Mouse (Mus musculus) erythroblast, adult 5-6 weeks (primary cell): ENCODE results near the gene Adat3. TPM values are rescaled to one million over a fixed set of nuclear protein-coding genes. Genes with fewer than 3 reads are reported as not detected.
"Not testable (repeated sequence)": the region's sequence is repeated elsewhere in the genome, so short reads cannot be mapped to it uniquely, and the experiment has no call there.

Source experiments
- ATAC-seq: replicated peaks from 2 replicates; pipeline ENCODE4 v1.8.0; 2016; ENCODE audit warnings: moderate number of reproducible peaks, mild to moderate bottlenecking, moderate TSS enrichment, inconsistent platforms; ENCODE audit not compliant: poor library complexity, low FRiP score, severe bottlenecking
- total RNA-seq, 2 experiments: library from RNA; stranded (forward) in 1 of 2; stranded (reverse) in 1 of 2; fragments of 150-400 nt in 1 of 2; fragments of 200-764, 138-1000 nt in 1 of 2; gene quantifications; 2 replicates each; pipeline versions ENCODE4 v1.2.3 to v1.2.4; 2015 to 2017; ENCODE audit warnings: low replicate concordance in 2 of 2

Gene Adat3
- total RNA-seq, 2 experiments from 2014 or later, result 0.94 TPM; not detected in 1

DNA sequence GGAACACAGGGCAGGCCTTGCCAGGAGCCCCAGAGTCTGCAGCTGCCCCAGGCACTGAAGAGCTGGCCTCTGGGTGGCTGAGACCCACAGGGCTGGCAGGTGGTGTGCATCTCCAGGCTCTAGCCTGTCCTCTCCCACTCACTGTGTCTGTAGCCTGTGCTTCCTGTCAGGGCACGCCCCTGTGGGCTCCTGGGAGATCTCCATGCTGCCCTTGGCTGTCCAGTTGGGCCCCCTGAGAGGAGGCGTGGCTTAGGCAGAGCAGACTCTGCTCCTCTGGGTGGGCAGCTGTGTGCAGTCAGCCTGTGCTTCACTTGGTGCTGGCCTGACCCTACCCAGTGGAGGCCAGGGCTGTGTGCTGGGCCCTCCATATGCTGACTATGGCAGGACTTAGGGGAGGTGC lies 25.0 kb downstream of the Adat3 start:
- ATAC-seq, result no peak

DNA sequence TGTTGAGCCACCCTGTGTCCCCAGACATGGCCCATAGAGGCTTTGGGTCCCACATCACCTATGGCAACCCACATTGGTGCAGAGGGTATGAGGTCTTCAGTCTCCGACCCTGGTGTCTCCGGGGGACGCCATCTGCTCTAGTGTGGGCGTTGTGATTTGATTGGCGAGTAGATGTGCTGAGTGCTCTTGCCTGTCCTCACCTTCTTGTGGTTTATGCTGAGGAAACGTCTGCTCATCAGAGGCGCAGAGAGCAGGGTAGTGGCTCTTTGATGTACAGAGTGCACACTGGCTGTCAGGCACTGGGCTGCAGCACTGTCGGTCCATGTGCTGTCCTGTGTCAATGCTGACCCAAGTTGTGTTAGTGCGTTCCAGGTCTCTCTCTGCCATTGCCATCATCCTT lies 26.2 kb downstream of the Adat3 start:
- no peak for ATAC-seq

DNA sequence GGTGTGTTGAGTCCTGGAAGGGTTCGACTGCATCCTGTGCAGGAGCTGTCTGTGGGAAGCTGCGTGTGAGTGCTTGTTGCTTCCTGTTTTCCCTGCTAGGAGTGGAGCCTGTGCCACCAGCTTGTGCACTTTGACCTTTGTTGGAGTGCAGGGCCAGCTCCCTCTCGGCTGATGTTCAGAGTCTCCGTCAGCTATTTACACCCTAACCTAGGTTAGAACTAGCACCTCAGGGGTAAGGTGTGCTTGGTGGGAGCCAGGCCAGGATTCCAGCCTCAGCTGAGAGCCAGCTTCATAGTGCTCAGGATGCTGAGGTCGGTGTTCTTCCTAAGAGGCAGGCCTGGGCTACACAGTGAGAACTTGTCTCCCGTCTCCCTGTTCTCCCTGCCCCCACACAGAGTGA lies 32.7 kb downstream of the Adat3 start:
- no peak for ATAC-seq

DNA sequence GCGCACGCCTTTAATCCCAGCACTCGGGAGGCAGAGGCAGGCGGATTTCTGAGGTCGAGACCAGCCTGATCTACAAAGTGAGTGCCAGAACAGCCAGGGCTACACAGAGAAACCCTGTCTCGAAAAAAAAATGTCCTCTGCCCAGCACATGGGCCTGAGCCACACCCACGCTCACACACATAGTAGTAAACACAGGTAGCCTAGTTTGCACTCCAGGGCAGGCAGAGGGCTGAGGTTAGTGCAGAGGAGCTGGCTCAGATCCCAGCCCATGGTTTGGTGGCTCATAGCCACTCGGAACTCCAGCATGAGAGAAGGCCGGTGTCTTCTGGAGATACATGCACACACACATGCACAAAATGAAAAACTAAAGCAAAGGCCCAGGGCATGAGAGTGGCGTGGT lies 44.3 kb downstream of the Adat3 start:
- no peak for ATAC-seq

DNA sequence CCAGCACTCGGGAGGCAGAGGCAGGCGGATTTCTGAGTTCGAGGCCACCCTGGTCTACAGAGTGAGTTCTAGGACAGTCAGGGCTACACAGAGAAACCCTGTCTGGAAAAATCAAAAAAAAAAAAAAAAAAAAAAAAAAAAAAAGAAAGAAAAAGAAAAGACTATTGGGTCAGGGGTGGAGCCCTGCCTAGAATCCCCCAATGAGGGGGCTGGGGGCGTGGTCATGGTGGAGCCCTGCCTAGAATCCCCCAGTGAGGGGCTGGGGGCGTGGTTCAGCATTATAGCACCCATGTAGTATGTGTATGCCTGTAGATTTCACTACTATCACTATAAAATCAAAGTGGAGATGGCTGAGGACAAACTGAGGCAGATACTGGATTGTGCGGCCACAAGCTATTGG lies 47.2 kb downstream of the Adat3 start:
- not testable (repeated sequence) for ATAC-seq

- no peak for ATAC-seq
These were observed 47.7 kb downstream of the Adat3 start for GRCm38 (mm10) chr10:80650392-80650791.

- ATAC-seq, result no peak
These were observed 50.6 kb downstream of the Adat3 start for GRCm38 (mm10) chr10:80653156-80653720.

DNA sequence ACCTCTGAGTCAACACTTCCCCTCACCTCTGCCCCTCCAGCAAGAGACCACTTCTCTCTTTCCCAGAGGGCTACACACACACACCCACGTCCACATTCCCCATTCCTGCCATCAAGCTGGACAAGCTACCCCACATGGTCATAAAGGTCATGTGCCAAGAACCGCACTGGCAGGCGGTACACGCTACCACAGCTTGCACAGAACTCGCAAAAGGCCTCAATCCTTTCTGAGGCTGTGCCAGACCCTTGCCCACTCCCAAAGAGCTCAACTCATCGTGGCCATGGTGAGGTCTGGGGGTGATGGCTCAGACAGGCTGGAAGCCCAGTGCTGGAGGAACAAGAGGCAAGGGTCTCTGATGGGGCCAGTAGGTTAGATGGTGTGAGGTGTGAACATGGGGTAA lies 52.2 kb downstream of the Adat3 start:
- no peak for ATAC-seq

GRCm38 (mm10) chr10:80655406-80656129 lies 52.9 kb downstream of the Adat3 start:
- no peak for ATAC-seq

- ATAC-seq, result peak; percentile 67
These were observed 53.6 kb downstream of the Adat3 start for GRCm38 (mm10) chr10:80656130-80656862.

GRCm38 (mm10) chr10:80656863-80657623 lies 54.4 kb downstream of the Adat3 start, which contains the start of gene Btbd2:
Gene Btbd2, minus strand, starts transcription at chr10:80657071.
- ATAC-seq, result peak; percentile 32

Other genes starting within 250 kb of the Adat3 start
- gene Plk5, start 246.4 kb upstream of the Adat3 start, total RNA-seq (2015; ENCODE audit: low replicate concordance), result not detected in 2 replicates
- not detected in 2 replicates for gene Plk5, start 246.4 kb upstream of the Adat3 start, total RNA-seq (2017; ENCODE audit: low replicate concordance)
- 1.5 TPM in 1 of 2 replicates, not detected in the other for gene Mex3d, start 215.2 kb upstream of the Adat3 start, total RNA-seq (2015; ENCODE audit: low replicate concordance)
- gene Mex3d, start 215.2 kb upstream of the Adat3 start, total RNA-seq (2017; ENCODE audit: low replicate concordance), result 0.51 and 0.70 TPM in 2 replicates
- 11.9 and 38.4 TPM in 2 replicates for gene Mbd3, start 203.3 kb upstream of the Adat3 start, total RNA-seq (2015; ENCODE audit: low replicate concordance)
- 10.5 and 21.3 TPM in 2 replicates for gene Mbd3, start 203.3 kb upstream of the Adat3 start, total RNA-seq (2017; ENCODE audit: low replicate concordance)
- 38.2 and 42.4 TPM in 2 replicates for gene Uqcr11, start 196.1 kb upstream of the Adat3 start, total RNA-seq (2015; ENCODE audit: low replicate concordance)
- gene Uqcr11, start 196.1 kb upstream of the Adat3 start, total RNA-seq (2017; ENCODE audit: low replicate concordance), result 56.0 and 60.8 TPM in 2 replicates
- gene Tcf3, start 169.2 kb upstream of the Adat3 start, total RNA-seq (2015; ENCODE audit: low replicate concordance), result 30.7 and 31.1 TPM in 2 replicates
- 27.9 and 39.6 TPM in 2 replicates for gene Tcf3, start 169.2 kb upstream of the Adat3 start, total RNA-seq (2017; ENCODE audit: low replicate concordance)
- gene Onecut3, start 108.0 kb upstream of the Adat3 start, total RNA-seq (2015; ENCODE audit: low replicate concordance), result not detected in 2 replicates
- gene Onecut3, start 108.0 kb upstream of the Adat3 start, total RNA-seq (2017; ENCODE audit: low replicate concordance), result not detected in 2 replicates
- gene Atp8b3, start 63.8 kb upstream of the Adat3 start, total RNA-seq (2015; ENCODE audit: low replicate concordance), result not detected in 2 replicates
- 0.43 TPM in 1 of 2 replicates, not detected in the other for gene Atp8b3, start 63.8 kb upstream of the Adat3 start, total RNA-seq (2017; ENCODE audit: low replicate concordance)
- 18.0 and 20.2 TPM in 2 replicates for gene Rexo1, start 41.3 kb upstream of the Adat3 start, total RNA-seq (2015; ENCODE audit: low replicate concordance)
- 10.7 and 12.0 TPM in 2 replicates for gene Rexo1, start 41.3 kb upstream of the Adat3 start, total RNA-seq (2017; ENCODE audit: low replicate concordance)
- 0.96 and 1.0 TPM in 2 replicates for gene Klf16, start 25.6 kb upstream of the Adat3 start, total RNA-seq (2015; ENCODE audit: low replicate concordance)
- gene Klf16, start 25.6 kb upstream of the Adat3 start, total RNA-seq (2017; ENCODE audit: low replicate concordance), result 2.3 and 4.2 TPM in 2 replicates
- gene Abhd17a, start 12.5 kb upstream of the Adat3 start, total RNA-seq (2015; ENCODE audit: low replicate concordance), result 23.6 and 66.1 TPM in 2 replicates
- gene Abhd17a, start 12.5 kb upstream of the Adat3 start, total RNA-seq (2017; ENCODE audit: low replicate concordance), result 2.0 and 7.7 TPM in 2 replicates
- 7.3 and 14.0 TPM in 2 replicates for gene Scamp4, start within 50 bp of the Adat3 start, total RNA-seq (2015; ENCODE audit: low replicate concordance)
- gene Scamp4, start within 50 bp of the Adat3 start, total RNA-seq (2017; ENCODE audit: low replicate concordance), result 2.6 and 3.1 TPM in 2 replicates
- 0.21 TPM in 1 of 2 replicates, not detected in the other for gene Gm49322, start 3.1 kb downstream of the Adat3 start, total RNA-seq (2015; ENCODE audit: low replicate concordance)
- not detected in 2 replicates for gene Gm49322, start 3.1 kb downstream of the Adat3 start, total RNA-seq (2017; ENCODE audit: low replicate concordance)
- 25.5 and 25.6 TPM in 2 replicates for gene Csnk1g2, start 20.0 kb downstream of the Adat3 start, total RNA-seq (2015; ENCODE audit: low replicate concordance)
- gene Csnk1g2, start 20.0 kb downstream of the Adat3 start, total RNA-seq (2017; ENCODE audit: low replicate concordance), result 28.2 and 28.9 TPM in 2 replicates
- 5.6 and 6.1 TPM in 2 replicates for gene Btbd2, start 54.2 kb downstream of the Adat3 start, total RNA-seq (2015; ENCODE audit: low replicate concordance)
- 5.6 and 11.4 TPM in 2 replicates for gene Btbd2, start 54.2 kb downstream of the Adat3 start, total RNA-seq (2017; ENCODE audit: low replicate concordance)
- gene Mknk2, start 75.2 kb downstream of the Adat3 start, total RNA-seq (2015; ENCODE audit: low replicate concordance), result 40.2 and 47.4 TPM in 2 replicates
- gene Mknk2, start 75.2 kb downstream of the Adat3 start, total RNA-seq (2017; ENCODE audit: low replicate concordance), result 28.4 and 40.8 TPM in 2 replicates
- 13.4 and 25.6 TPM in 2 replicates for gene Mob3a, start 99.1 kb downstream of the Adat3 start, total RNA-seq (2015; ENCODE audit: low replicate concordance)
- 11.0 and 18.2 TPM in 2 replicates for gene Mob3a, start 99.1 kb downstream of the Adat3 start, total RNA-seq (2017; ENCODE audit: low replicate concordance)
- 8.6 and 9.8 TPM in 2 replicates for gene Izumo4, start 99.3 kb downstream of the Adat3 start, total RNA-seq (2015; ENCODE audit: low replicate concordance)
- gene Izumo4, start 99.3 kb downstream of the Adat3 start, total RNA-seq (2017; ENCODE audit: low replicate concordance), result 1.3 and 2.2 TPM in 2 replicates
- 12.5 and 27.6 TPM in 2 replicates for gene Ap3d1, start 139.4 kb downstream of the Adat3 start, total RNA-seq (2015; ENCODE audit: low replicate concordance)
- 25.9 and 30.5 TPM in 2 replicates for gene Ap3d1, start 139.4 kb downstream of the Adat3 start, total RNA-seq (2017; ENCODE audit: low replicate concordance)
- gene Dot1l, start 152.3 kb downstream of the Adat3 start, total RNA-seq (2015; ENCODE audit: low replicate concordance), result 10.9 and 15.6 TPM in 2 replicates
- 8.0 and 22.9 TPM in 2 replicates for gene Dot1l, start 152.3 kb downstream of the Adat3 start, total RNA-seq (2017; ENCODE audit: low replicate concordance)
- gene Sf3a2, start 195.3 kb downstream of the Adat3 start, total RNA-seq (2015; ENCODE audit: low replicate concordance), result 19.6 and 26.5 TPM in 2 replicates
- 7.2 and 11.2 TPM in 2 replicates for gene Sf3a2, start 195.3 kb downstream of the Adat3 start, total RNA-seq (2017; ENCODE audit: low replicate concordance)
- 24.5 and 45.2 TPM in 2 replicates for gene Plekhj1, start 195.7 kb downstream of the Adat3 start, total RNA-seq (2015; ENCODE audit: low replicate concordance)
- 8.2 and 13.9 TPM in 2 replicates for gene Plekhj1, start 195.7 kb downstream of the Adat3 start, total RNA-seq (2017; ENCODE audit: low replicate concordance)
- gene Amh, start 202.4 kb downstream of the Adat3 start, total RNA-seq (2015; ENCODE audit: low replicate concordance), result not detected in 2 replicates
- gene Amh, start 202.4 kb downstream of the Adat3 start, total RNA-seq (2017; ENCODE audit: low replicate concordance), result not detected in 2 replicates
- gene Jsrp1, start 210.6 kb downstream of the Adat3 start, total RNA-seq (2015; ENCODE audit: low replicate concordance), result not detected in 2 replicates
- not detected in 2 replicates for gene Jsrp1, start 210.6 kb downstream of the Adat3 start, total RNA-seq (2017; ENCODE audit: low replicate concordance)
- 1,067 and 1,159 TPM in 2 replicates for gene Oaz1, start 223.8 kb downstream of the Adat3 start, total RNA-seq (2015; ENCODE audit: low replicate concordance)
- gene Oaz1, start 223.8 kb downstream of the Adat3 start, total RNA-seq (2017; ENCODE audit: low replicate concordance), result 242 and 348 TPM in 2 replicates
- gene Lingo3, start 241.2 kb downstream of the Adat3 start, total RNA-seq (2015; ENCODE audit: low replicate concordance), result not detected in 2 replicates
- not detected in 2 replicates for gene Lingo3, start 241.2 kb downstream of the Adat3 start, total RNA-seq (2017; ENCODE audit: low replicate concordance)